Mouse (Mus musculus) left cerebral cortex, adult 9 months (tissue): ENCODE data around the gene Gfy.
"Not testable (repeated sequence)": the region's sequence is repeated elsewhere in the genome, so short reads cannot be mapped to it uniquely, and the experiment has no call there.

ENCODE experiments used
- DNase-seq, 2 experiments: peaks; one replicate each; pipeline ENCODE4 v3.0.0; 2022; ENCODE audit warnings: low spot score in 2 of 2

The Gfy gene

GRCm38 (mm10) chr7:45167761-45168445 lies 11.5 kb downstream of the Gfy start:
- DNase-seq: peak in 1 of 2 experiments; percentile 70

- DNase-seq: peak in 1 of 2 experiments; percentile 66
These were observed 12.4 kb downstream of the Gfy start for GRCm38 (mm10) chr7:45166950-45167401.

GRCm38 (mm10) chr7:45165701-45166100 lies 13.7 kb downstream of the Gfy start:
- DNase-seq: no peak

GRCm38 (mm10) chr7:45164833-45165232 lies 14.5 kb downstream of the Gfy start:
- DNase-seq: no peak

- peak in 1 of 2 experiments; percentile 52 for DNase-seq
These were observed 15.5 kb downstream of the Gfy start, which contains the start of gene Slc17a7 for GRCm38 (mm10) chr7:45163735-45164490. Gene Slc17a7 (plus strand): TSS chr7:45163949.

- DNase-seq: no peak
These were observed 16.3 kb downstream of the Gfy start for GRCm38 (mm10) chr7:45162996-45163615.

- DNase-seq: no peak
These were observed 16.8 kb downstream of the Gfy start for GRCm38 (mm10) chr7:45162551-45162950.

- DNase-seq: peak; percentile 88 to 95
These were observed 17.5 kb downstream of the Gfy start for GRCm38 (mm10) chr7:45161612-45162473.

- no peak for DNase-seq
These were observed 18.5 kb downstream of the Gfy start for GRCm38 (mm10) chr7:45160866-45161265.

GRCm38 (mm10) chr7:45160316-45160800 lies 19.0 kb downstream of the Gfy start:
- no peak for DNase-seq

GRCm38 (mm10) chr7:45158991-45159390 lies 20.4 kb downstream of the Gfy start:
- DNase-seq: no peak

- DNase-seq: peak in 1 of 2 experiments; percentile 75
These were observed 21.9 kb downstream of the Gfy start for GRCm38 (mm10) chr7:45157459-45157858.

- no peak for DNase-seq
These were observed 23.2 kb downstream of the Gfy start for GRCm38 (mm10) chr7:45156206-45156605.

GRCm38 (mm10) chr7:45155590-45155989 lies 23.8 kb downstream of the Gfy start:
- no peak for DNase-seq

GRCm38 (mm10) chr7:45154993-45155514 lies 24.3 kb downstream of the Gfy start:
- peak in 1 of 2 experiments; percentile 54 for DNase-seq

GRCm38 (mm10) chr7:45154096-45154992 lies 25.0 kb downstream of the Gfy start, which contains the start of the genes Pih1d1 and Aldh16a1:
Gene Pih1d1 (plus strand): TSS chr7:45154303.
Gene Aldh16a1 (minus strand): TSS chr7:45154584.
- peak; percentile 89 to 96 for DNase-seq

- no peak for DNase-seq
These were observed 25.8 kb downstream of the Gfy start for GRCm38 (mm10) chr7:45153586-45153985.

GRCm38 (mm10) chr7:45153052-45153451 lies 26.3 kb downstream of the Gfy start:
- not testable (repeated sequence) for DNase-seq

GRCm38 (mm10) chr7:45151303-45151702 lies 28.1 kb downstream of the Gfy start:
- no peak for DNase-seq

GRCm38 (mm10) chr7:45150321-45150720 lies 29.0 kb downstream of the Gfy start:
- DNase-seq: no peak
